Mouse (Mus musculus) macrophage (primary cell): ENCODE data around the gene Fam166b. TPM values are rescaled to one million over a fixed set of nuclear protein-coding genes. Genes with fewer than 3 reads are reported as not detected.

Experiments used
- H3K27ac ChIP-seq: fragments of 350-480 bp; formaldehyde crosslinking; 2 replicates; pipeline ENCODE4 v1.9.0; 2021
- H3K36me3 ChIP-seq: fragments of 350-480 bp; formaldehyde crosslinking; 2 replicates; pipeline ENCODE4 v1.9.0; 2021; ENCODE audit errors: inconsistent target
- H3K4me3 ChIP-seq: fragments of 350-480 bp; formaldehyde crosslinking; 2 replicates; pipeline ENCODE4 v1.9.0; 2021; ENCODE audit errors: inconsistent target
- H3K79me2 ChIP-seq: fragments of 350-480 bp; formaldehyde crosslinking; 2 replicates; pipeline ENCODE4 v1.9.0; 2021; ENCODE audit errors: inconsistent target
- WGBS: methylation state at CpG from one replicate; pipeline ENCODE4 v1.1.7; 2026; ENCODE audit warnings: inconsistent platforms; ENCODE audit not compliant: missing documents; 5-methylcytosine and 5-hydroxymethylcytosine counted together
- polyA plus RNA-seq: library from polyadenylated mRNA; stranded (reverse); fragments of 250-400 nt; gene quantifications from 3 replicates; pipeline ENCODE4 v1.2.4, GENCODE M21; 2018; ENCODE audit warnings: inconsistent platforms

Fam166b gene
- polyA plus RNA-seq, 1 experiment from 2014 or later, result not detected

DNA sequence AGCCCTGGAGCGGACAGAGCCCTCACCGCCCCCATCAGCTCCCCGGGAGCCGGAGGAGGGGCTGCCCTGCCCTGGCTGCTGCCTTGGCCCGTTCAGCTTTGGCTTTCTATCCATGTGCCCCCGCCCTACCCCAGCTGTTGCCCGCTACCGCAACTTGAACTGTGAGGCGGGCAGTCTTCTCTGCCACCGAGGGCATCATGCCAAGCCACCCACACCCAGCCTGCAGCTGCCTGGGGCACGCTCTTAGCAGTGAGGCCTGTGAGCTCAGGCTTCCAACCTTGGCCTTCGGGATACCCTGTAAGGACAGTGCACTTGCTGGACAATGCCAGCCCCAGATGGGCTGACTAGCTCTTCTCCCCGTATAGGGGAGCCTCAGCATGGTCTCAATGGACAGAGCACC is 18.3 kb upstream of the Fam166b start:
- 94% methylated on average over 13 of the region's 13 CpGs for WGBS
- H3K27ac ChIP-seq, result no peak overlapping the region
- H3K4me3 ChIP-seq, result no peak overlapping the region
- peaks cover 40% of the 10 kb centered on the region for H3K79me2 ChIP-seq
- peaks cover 61% of the 10 kb centered on the region for H3K36me3 ChIP-seq

DNA sequence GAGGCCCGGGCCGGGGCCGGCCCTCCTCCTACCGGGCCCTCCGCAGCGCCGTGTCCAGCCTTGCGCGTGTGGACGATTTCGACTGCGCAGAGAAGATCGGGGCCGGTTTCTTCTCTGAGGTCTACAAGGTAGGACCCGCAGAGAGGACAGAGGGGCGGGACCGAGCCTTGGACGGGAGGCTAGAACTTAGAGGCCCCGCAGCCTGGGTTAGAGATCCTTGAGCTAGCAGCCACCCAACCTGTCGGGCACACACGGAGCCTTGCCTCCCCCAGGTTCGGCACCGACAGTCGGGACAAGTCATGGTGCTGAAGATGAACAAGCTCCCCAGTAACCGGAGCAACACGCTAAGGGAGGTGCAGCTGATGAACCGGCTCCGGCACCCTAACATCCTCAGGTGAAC is 14.6 kb upstream of the Fam166b start:
- WGBS, result 3% methylated on average over 28 of the region's 28 CpGs
- H3K27ac ChIP-seq, result no peak overlapping the region
- peak overlapping the region; percentile 66 for H3K4me3 ChIP-seq
- H3K79me2 ChIP-seq, result peaks cover 15% of the 10 kb centered on the region
- H3K36me3 ChIP-seq, result peaks cover 29% of the 10 kb centered on the region

DNA sequence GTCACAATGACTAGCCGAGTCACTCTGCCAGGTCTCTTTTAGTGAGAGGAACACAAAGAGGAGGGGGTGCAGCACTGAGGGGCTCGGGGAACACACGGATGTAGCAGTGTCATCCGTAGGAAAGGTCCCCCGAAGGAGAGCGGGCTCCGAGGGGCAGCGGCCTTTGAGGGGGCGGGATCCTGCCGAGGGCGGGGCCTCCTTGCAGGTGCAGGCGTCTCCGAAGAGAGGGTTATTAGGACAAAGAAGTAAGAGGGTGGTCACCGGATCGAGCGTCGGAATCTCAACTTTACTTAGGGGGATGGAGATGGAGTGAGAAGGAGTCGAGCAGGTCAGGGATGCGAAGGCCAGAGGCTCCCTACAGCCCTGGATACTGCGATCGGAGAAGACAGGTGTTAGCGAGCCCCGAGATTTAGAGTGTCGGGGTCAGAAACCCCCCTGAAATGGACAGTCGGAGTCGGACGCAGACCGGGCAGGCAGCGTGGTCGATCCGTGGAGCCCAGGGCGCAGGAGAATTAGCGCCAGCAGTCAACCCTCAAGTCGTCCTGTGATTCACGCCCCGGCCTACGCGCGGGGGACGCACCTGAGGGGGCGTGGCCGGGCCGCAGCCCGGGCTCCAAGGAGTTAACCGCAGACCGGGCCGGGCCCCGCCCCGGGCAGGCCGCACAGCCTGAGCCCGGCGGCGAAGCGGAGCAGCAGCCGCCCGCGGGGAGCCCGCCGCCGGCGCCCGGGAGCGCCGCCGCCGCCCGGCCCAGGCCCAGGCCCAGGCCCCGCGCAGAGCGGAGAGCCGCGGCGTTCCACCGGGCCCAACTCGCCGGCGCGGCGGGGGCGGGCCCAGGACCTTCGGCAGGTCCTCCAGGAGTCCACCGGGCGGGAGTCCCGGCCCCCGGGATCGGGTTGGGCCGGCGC is 13.8 kb upstream of the Fam166b start:
- peak overlapping the region; percentile 55 for H3K27ac ChIP-seq
- H3K79me2 ChIP-seq, result peaks cover 15% of the 10 kb centered on the region
- peak overlapping the region; percentile 66 for H3K4me3 ChIP-seq
- WGBS, result under 1% methylated on average over 88 of the region's 88 CpGs
- H3K36me3 ChIP-seq, result peaks cover 21% of the 10 kb centered on the region

DNA sequence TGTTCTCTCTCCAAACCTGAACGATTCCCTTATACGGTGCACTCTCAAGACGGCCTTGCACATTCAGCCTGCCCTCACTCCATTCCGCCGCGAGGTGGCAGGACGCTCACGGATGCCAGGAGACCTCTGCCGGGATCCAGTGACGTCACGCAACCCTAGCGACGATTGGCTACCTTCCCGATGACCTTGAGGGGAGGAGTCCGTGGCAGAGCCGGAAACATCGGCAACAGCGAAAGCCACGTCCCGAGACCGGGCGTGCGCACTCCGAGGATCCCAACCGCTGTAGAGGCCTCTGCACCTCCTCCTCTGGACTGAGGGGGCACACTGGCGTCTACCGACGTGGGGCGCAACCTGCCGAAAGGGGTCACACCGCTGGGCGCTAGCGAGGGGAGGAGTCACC is 13.1 kb upstream of the Fam166b start:
- peak overlapping the region; percentile 55 for H3K27ac ChIP-seq
- peaks cover 15% of the 10 kb centered on the region for H3K79me2 ChIP-seq
- peaks cover 15% of the 10 kb centered on the region for H3K36me3 ChIP-seq
- H3K4me3 ChIP-seq, result peak overlapping the region; percentile 66
- 2% methylated on average over 33 of the region's 33 CpGs for WGBS

DNA sequence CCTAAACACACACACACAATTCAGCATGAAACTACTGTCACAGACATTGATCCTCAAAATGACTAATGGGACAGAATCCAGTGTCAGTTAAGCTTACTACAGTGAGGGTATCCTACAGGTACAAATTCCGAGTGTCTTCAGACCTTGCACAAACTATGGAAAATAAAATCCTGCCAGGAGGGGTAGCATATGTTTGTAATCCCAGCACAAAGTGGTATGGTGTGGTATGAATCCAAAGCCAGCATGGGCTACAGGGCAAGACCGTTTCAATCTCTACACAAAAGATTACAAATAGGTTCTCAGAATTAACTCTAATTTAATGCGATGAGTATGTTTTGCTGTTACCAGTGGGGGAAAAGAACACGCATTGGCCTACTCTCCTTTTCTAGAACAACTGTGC is 12.7 kb upstream of the Fam166b start, which contains the start of gene Tesk1:
Tesk1 (plus strand) TSS at position 301 of the 400 bp plus-strand sequence.
- peak within 1 kb of the TSS; percentile 55 for H3K27ac ChIP-seq
- 41% methylated on average over 4 of the region's 4 CpGs for WGBS
- peaks cover 15% of the 10 kb centered on the region for H3K79me2 ChIP-seq
- H3K36me3 ChIP-seq, result peaks cover 14% of the 10 kb centered on the region
- peak within 1 kb of the TSS; percentile 66 for H3K4me3 ChIP-seq

GRCm38 (mm10) chr4:43432832-43433231 is 3.9 kb upstream of the Fam166b start:
- WGBS, result 89% methylated on average over 1 of the region's 1 CpGs
- H3K79me2 ChIP-seq, result no peaks in the 10 kb centered on the region
- no peak overlapping the region for H3K4me3 ChIP-seq

DNA sequence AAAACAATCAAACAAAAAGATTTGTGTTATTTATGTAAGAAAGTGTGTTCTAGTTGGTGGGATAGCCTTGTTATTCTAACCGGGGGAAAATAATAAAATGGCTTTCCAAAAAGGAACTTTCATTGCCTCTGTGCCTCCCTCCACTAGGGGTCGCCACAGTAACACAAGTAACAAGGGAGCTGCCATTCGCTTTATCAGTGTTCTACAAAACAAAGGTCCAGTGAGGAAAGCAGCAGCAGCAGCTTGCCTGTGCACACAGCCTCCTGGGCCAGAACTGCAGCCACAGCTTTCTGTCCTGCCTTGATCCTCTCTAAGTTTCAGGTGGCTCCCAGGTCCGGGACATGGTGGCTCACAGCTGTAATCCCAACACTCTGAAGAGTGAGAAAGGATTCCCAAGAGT is 2.8 kb upstream of the Fam166b start:
- Histone ChIP-seq H3K36me3 (peaks cover 1% of the 10 kb centered on the region; the same call in 1 of the 2 replicates), H3K4me3 (no peak overlapping the region), H3K79me2 (no peaks in the 10 kb centered on the region), H3K27ac (no peak overlapping the region)
- WGBS, result 9% methylated on average over 4 of the region's 4 CpGs

More at GRCm38 (mm10) chr4:43432832-43433231, 3.9 kb upstream of the Fam166b start:
- no peak overlapping the region for H3K27ac ChIP-seq
- no peaks in the 10 kb centered on the region for H3K36me3 ChIP-seq

DNA sequence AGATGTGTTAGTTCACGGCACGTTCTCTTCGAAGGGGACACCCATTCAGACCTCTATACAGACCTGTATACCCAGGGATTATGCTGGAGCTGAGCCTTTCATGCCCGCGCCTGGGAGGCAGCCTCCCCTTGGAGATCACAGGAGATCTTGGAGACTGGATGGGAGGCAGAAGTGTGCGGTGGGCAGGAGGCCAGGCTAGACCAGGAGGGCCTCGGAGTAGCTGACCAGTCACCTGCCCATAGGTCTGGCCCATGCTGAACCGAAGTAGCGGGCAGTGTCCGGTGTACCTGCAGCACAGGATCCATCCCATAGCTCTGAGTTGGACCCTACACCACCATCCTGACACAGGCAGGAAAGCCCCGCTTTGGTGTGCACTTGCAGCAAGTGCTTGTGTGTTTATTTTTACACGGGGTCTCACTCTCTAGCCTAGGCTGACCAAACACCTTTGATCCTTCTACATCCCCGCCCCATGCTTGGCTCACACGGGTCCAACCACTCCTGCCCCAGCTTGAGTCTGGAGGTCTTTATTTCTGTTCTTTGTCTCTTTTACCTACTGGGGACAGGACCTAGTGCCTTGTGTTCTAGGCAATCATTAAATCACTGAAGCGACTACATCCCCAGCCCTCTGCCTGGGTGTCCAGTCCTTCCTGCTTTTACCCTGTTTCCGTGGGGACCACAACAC is 613 bp downstream of the Fam166b start:
- H3K4me3 ChIP-seq, result no peak overlapping the region
- H3K79me2 ChIP-seq, result no peaks in the 10 kb centered on the region
- H3K36me3 ChIP-seq, result peaks cover 27% of the 10 kb centered on the region
- 57% methylated on average over 16 of the region's 16 CpGs for WGBS
- H3K27ac ChIP-seq, result no peak overlapping the region

- 18% methylated on average over 21 of the region's 23 CpGs for WGBS
- peaks cover 34% of the 10 kb centered on the region for H3K36me3 ChIP-seq
- H3K79me2 ChIP-seq, result no peaks in the 10 kb centered on the region
- no peak overlapping the region for H3K4me3 ChIP-seq
- H3K27ac ChIP-seq, result no peak overlapping the region
Observed at GRCm38 (mm10) chr4:43427501-43428179, 1.3 kb downstream of the Fam166b start.

GRCm38 (mm10) chr4:43426487-43426886 is 2.4 kb downstream of the Fam166b start:
- WGBS, result 92% methylated on average over 10 of the region's 10 CpGs
- no peaks in the 10 kb centered on the region; the same call in 1 of the 2 replicates for H3K79me2 ChIP-seq
- H3K4me3 ChIP-seq, result no peak overlapping the region
- peaks cover 46% of the 10 kb centered on the region for H3K36me3 ChIP-seq
- no peak overlapping the region for H3K27ac ChIP-seq

DNA sequence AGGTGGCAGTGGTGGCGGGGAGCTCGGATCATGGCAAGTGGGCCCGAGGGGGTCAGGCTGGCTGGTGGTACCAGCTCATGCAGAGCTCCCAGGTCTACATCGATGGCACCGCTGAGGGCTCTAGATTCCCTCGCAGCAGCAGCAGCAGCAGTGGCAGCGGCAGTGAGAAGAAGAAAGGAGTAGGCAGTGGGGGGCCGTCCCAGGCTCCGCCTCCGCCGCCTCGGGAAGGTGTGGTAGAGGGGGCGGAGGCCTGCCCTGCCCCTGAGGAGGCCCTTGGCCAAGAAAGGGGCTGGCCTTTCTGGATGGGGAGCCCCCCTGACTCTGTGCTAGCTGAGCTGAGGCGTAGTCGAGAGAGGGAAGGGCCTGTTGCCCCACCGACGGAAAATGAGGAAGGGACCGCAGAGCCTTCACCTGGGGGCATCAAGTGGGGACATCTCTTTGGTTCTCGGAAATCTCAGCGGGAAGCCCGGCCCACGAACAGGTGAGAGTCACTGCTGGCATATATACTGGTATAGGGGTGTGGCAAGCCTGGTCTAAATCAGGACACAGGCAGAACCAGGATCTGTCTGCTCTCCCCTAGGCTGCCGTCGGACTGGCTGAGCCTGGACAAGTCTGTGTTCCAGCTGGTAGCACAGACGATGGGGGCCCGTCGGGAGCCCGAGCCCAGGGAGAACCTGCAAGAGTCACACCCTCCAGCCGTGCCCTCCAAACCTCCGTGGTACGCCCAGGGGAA is 3.1 kb downstream of the Fam166b start:
- Histone ChIP-seq H3K36me3 (peaks cover 46% of the 10 kb centered on the region), H3K4me3 (no peak overlapping the region), H3K27ac (no peak overlapping the region), H3K79me2 (peaks cover 6% of the 10 kb centered on the region; the same call in 1 of the 2 replicates)
- WGBS, result 58% methylated on average over 26 of the region's 31 CpGs

DNA sequence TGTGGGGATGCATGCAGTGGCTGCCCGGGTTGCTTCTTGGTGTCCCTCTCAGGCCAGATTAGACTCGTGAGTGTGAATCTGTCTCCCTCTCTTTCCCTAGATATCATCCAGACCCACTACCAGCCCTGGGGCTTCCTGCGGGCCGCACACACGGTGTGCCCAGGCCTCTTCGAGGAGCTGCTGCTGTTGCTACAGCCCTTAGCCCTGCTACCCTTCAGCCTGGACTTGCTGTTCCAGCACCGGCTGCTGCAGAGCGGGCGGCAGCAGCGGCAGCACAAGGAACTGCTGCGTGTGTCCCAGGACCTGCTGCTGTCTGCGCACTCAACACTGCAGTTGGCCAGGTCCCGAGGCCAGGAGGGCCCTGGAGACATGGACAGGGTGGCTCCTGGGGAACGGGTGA is 3.7 kb downstream of the Fam166b start:
- H3K27ac ChIP-seq, result no peak overlapping the region
- no peak overlapping the region for H3K4me3 ChIP-seq
- peaks cover 10% of the 10 kb centered on the region; the same call in 1 of the 2 replicates for H3K79me2 ChIP-seq
- peaks cover 46% of the 10 kb centered on the region for H3K36me3 ChIP-seq
- WGBS, result 59% methylated on average over 12 of the region's 14 CpGs

- Histone ChIP-seq H3K79me2 (peaks cover 10% of the 10 kb centered on the region; the same call in 1 of the 2 replicates), H3K27ac (no peak overlapping the region), H3K4me3 (no peak overlapping the region), H3K36me3 (peaks cover 46% of the 10 kb centered on the region)
- 96% methylated on average over 9 of the region's 9 CpGs for WGBS
Observed at GRCm38 (mm10) chr4:43424072-43424471, 4.9 kb downstream of the Fam166b start.
